Mouse (Mus musculus) embryonic stem cell, embryonic (primary cell): Measurements from ENCODE around the gene Zfp398.

Experiments
- CTCF ChIA-PET, 4 experiments: fragments of 300-600 bp in 2 of 4; fragments of 350-600 bp in 2 of 4; sonication (Branson Sonifier 250); formaldehyde crosslinking; loops; one replicate each; lab custom pipeline; 2022; ENCODE audit warnings: inconsistent platforms in 2 of 4; lab: Charles Lee
- POLR2A ChIA-PET, 4 experiments: fragments of 300-600 bp in 2 of 4; fragments of 350-600 bp in 2 of 4; sonication (Branson Sonifier 250); formaldehyde crosslinking; loops; one replicate each; lab custom pipeline; 2022; ENCODE audit warnings: antibody characterized with exemption in 4 of 4, inconsistent platforms in 1 of 4; lab: Charles Lee

The Zfp398 gene

DNA sequence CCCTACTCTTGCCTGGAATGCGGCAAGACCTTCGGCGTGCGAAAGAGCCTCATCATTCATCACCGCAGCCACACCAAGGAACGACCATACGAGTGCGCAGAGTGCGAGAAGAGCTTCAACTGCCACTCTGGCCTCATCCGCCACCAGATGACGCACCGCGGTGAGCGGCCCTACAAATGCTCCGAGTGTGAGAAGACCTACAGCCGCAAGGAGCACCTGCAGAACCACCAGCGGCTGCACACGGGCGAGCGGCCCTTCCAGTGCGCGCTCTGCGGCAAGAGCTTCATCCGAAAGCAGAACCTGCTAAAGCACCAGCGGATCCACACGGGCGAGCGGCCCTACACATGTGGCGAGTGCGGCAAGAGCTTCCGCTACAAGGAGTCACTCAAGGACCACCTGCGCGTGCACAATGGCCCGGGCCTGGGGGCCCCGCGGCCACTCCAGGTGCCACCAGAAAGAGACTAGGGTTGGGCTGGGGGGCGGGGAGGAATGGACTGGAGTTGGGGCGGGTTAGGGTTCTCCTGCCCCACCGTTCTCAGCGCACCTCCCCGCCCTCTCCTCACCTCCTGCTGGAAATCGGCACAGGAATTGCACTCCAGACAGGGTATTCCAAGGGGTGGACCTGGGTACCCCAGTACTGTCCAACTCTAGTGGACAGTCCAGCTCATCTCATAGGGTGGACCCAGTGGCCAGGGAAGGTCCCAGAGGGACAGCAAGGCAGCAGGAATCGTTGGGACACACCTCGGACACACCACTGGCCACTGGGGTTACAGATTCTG lies 69.6 kb downstream of the Zfp398 start:
- ChIA-PET CTCF (interaction anchor here in 3 of 4 experiments (0.6 to 1.9 kb wide), 9 partner anchors 7 to 74 kb away, joined by 3 to 8 read pairs (median 3); partner anchors contain the start of genes Zfp398 (in 2 of the 3) and Zfp282 (in 1 of the 3)), POLR2A (interaction anchor here (0.5 to 3.0 kb wide), 24 partner anchors 8 to 96 kb away, joined by 3 to 11 read pairs (median 3); partner anchors contain the start of genes Pdia4 (in 1 of the 4), Zfp212 (in 1 of the 4), Zfp398 (in 1 of the 4) and Zfp956 (in 1 of the 4))

DNA sequence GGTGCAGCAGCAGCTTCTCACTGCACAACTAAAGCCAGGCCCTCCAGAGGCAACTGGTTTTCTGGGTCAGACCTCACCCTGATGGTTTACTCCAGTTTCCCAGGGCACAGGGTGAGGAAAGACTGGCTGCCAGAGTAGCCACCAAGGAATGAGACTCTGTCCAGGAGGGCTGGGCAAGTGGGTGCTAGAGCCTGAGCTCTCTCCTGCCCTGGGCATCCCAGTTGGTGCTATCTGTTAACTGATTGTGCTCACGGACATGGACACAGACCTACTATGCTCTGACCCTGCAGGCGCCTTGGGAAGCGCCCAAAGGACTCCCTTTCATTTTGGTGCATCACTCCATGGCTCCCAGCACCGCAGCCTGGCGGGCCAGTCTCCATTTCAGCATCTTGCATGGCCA lies 70.9 kb downstream of the Zfp398 start:
- POLR2A ChIA-PET = interaction anchor here in 2 of 4 experiments (0.9 to 3.0 kb wide), 3 partner anchors 8 to 82 kb away, joined by 3 to 11 read pairs (median 4); no protein-coding TSS in a partner anchor
- CTCF ChIA-PET = no interaction called here

DNA sequence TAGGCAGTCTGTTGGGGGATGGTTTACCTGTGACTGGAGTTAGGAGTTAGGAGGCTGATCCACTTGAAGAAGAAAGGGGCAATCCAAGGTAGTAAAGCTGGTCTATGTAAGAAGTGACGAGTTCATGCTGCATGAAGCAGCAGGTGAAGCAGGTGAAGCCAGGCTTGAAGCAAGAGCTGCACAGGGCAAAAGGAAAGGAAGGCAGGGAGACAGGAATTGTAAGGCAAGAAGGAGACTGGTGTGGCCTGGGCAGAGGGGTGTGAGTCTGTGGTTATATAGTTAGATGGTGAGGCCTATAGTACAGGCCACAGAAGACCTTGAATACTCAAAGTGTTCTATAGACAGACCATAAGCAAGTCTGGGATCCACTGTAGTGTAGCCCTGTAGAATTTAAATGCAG lies 73.5 kb downstream of the Zfp398 start:
- CTCF ChIA-PET = no interaction called here

DNA sequence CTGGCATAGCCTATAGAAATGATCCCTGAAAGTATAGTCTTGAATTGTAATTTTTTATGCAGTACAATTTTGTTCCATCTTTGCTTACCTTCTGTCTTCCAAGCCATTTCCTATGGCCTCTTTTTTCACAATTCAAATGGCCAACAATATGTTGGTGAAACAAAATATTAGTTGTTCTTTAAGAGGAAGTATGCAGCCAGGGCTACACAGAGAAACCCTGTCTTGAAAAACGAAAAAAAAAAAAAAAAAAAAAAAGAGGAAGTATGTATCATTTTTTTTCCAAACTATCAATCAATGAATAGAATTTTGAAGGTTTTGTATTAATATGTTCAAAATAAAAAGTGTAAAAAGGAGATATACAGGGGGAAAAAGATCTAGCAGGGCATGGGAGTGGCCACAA lies 76.2 kb downstream of the Zfp398 start:
- ChIA-PET POLR2A (interaction anchor here in 1 of 4 experiments (0.6 kb wide), 1 partner anchor 464 kb away, joined by 4 read pairs; no protein-coding TSS in a partner anchor), CTCF (no interaction called here)

More for the DNA sequence above, 73.5 kb downstream of the Zfp398 start:
- POLR2A ChIA-PET = interaction anchor here in 3 of 4 experiments (0.6 to 2.1 kb wide), 4 partner anchors 8 to 32 kb away, joined by 3 to 6 read pairs (median 4); partner anchors contain the start of gene Zfp282 (in 1 of the 3)

DNA sequence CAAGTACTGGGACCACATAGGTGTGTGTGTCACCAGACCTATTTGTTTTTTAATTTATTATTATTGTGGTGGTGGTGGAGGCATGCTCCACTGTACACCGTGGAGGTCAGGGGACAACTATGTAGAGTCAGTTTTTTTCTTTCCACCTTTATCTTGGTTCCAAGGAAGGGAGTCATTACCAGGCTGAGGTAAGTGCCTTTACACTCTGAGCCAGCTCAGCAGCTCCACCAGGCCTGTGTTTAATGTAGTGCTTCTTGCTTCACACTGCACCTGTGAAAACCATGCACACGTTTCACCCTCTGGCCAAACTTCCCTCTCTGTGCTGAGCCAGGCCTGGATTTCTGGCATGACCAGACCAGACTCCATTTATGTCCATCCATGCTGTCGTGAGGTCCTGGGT lies 77.5 kb downstream of the Zfp398 start:
- CTCF ChIA-PET = interaction anchor here in 2 of 4 experiments (0.6 to 1.0 kb wide), 2 partner anchors 9 to 78 kb away, joined by 3 read pairs; partner anchors contain the start of gene Zfp398 (in 1 of the 2)
- POLR2A ChIA-PET = interaction anchor here in 2 of 4 experiments (0.6 to 1.6 kb wide), 7 partner anchors 8 to 834 kb away, joined by 3 to 6 read pairs (median 4); no protein-coding TSS in a partner anchor

DNA sequence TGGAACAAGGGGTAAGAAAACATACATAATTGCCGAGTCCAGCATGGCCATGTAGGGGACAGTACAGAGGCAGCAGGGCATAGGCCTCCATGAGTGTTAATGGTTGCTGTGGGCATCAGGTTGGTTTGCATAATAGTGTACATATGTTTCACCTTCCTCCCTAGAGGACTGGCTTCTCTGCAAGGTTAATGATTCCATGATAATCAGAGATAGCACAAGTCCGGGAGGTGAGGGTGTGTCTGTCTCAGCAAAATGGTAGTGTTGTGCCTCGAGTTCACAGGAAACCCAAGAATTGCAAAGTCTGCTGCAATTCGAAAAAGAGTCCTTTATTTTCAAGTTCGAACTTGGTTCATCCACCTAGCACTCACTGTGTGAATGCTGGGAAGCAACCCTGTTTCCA lies 81.6 kb downstream of the Zfp398 start:
- POLR2A ChIA-PET = interaction anchor here in 2 of 4 experiments (0.9 to 1.8 kb wide), 4 partner anchors 9 to 108 kb away, joined by 3 to 6 read pairs (median 4); no protein-coding TSS in a partner anchor

DNA sequence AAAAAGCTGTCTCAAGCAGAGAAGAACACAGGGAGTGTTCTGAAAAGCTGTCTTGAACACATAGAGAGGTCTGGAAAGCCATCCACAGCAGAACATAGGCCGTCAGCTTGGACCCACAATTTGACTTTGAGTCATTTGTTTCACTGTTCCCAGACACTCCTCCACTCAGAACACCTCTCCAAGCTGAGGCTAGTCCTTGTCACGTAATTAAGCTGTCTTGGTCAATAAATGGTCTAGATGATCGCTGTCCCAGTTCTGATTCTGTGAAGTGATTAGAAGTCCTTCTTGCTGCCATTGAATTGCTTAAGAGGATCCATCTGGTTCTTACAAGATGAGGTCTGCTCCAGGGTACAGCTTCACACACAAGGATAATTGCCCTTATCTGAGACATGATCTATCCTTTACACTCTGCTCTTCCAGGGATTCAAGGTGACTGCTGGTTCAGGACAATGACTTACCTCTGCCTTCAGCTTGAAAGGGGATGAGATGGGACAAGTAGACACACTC lies 83.4 kb downstream of the Zfp398 start:
- ChIA-PET CTCF (interaction anchor here in 2 of 4 experiments (0.6 to 0.9 kb wide), 3 partner anchors 14 to 98 kb away, joined by 3 read pairs; no protein-coding TSS in a partner anchor), POLR2A (interaction anchor here (0.6 to 3.2 kb wide), 9 partner anchors 8 to 127 kb away, joined by 3 to 11 read pairs (median 4); partner anchors contain the start of gene Zfp398 (in 1 of the 4))

More for the DNA sequence above, 81.6 kb downstream of the Zfp398 start:
- CTCF ChIA-PET = no interaction called here

DNA sequence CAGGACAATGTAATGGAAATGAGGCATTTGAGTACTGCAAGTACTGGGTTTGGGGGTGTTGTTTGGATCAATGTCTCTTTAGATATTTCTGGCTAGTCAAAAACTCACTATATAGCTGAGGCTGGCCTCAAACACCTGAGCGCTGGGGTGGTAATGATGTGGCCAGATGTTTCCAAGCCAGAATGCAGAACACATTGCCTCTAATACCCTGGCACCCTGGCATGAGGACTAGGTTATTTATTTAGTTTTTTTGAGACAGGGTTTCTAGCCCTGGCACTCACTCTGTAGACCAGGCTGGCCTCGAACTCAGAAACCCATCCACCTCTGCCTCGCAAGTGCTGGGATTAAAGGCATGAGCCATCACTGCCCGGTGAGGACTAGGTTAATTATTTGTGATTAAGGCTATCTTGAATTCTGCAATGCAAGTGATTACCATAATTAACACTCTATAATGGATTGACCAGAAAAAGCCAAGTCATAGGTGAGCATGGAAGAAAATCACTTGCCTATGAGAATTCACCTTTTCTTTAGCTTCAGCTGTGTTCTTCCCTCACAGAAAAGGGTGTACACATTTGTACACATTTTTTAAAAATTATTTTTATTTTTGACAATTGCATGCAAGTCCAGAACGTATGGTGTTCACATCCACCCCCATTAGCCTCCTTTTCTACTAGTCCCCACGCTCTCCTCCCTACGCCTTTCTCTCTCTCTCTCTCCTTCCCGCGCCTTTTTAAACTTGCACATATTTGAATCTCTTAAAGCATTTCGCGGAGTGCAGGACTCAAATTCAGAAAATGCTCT lies 84.4 kb downstream of the Zfp398 start:
- ChIA-PET CTCF (interaction anchor here in 1 of 4 experiments (0.6 kb wide), 1 partner anchor 27 kb away, joined by 3 read pairs; no protein-coding TSS in a partner anchor), POLR2A (interaction anchor here in 2 of 4 experiments (0.6 to 3.2 kb wide), 4 partner anchors 9 to 126 kb away, joined by 3 to 11 read pairs (median 6); no protein-coding TSS in a partner anchor)

DNA sequence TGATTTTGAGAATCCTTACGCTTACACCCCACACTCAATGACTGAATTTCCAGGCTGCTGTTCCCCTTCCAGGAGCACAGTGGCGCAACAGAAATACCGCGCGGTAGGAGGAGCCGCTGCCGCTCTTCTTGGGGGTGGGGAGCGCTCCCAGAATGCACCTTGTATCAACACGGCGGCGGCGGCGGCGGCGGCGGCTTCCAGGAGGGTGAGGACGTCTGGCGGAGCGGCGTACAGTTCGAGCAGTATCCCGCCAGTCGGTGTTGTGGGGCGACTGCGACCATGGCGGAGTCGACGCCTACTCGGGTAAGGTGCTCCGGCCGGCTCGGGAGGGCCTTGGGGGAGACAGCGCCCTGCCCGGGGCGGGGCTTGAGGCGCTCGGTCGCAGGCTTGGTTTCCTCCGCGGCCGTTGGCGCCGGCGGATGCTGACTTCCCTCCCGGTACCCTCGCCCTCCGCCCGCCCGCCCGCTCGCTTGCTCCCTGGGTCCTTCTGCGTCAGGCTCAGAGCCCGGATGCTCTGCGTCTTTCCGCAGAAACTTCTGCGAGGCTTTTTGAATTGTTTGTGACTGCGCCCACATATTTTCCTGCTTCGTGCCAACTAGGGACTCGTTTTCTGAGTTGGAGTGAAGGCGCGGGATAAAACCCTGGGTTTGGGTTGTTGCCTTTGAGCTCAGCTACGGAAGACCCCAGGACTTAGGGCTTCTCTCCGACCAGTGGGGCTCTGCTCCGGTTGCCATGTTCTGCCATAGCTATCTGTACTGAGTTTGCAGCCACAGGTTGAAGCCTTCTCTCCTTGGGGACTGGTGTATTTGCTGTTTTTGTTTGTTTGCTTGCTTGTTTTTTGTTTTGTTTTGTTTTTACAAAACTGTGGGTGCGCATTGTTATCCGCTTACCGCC lies 85.2 kb downstream of the Zfp398 start, which contains the start of gene Zfp212:
Gene Zfp212 (plus strand): TSS at position 30 of the 894 bp plus-strand sequence.
- ChIA-PET POLR2A (interaction anchor here in 3 of 4 experiments (0.7 to 3.2 kb wide), 13 partner anchors 8 to 144 kb away, joined by 3 to 10 read pairs (median 3); partner anchors contain the start of gene Zfp956 (in 1 of the 3)), CTCF (no interaction called here)
